Mouse (Mus musculus) midbrain, embryonic 16.5 days (tissue): ENCODE measurements around the gene Atp6v1g2. TPM values are rescaled to one million over a fixed set of nuclear protein-coding genes. Genes with fewer than 3 reads are reported as not detected.

ENCODE experiments used
- ATAC-seq: fragments of 200-750 bp; cut with Nextera tagmentation; 2 replicates; pipeline ENCODE4 v1.8.0; 2017; ENCODE audit warnings: moderate TSS enrichment
- H3K27ac ChIP-seq: fragments of 300-500 bp; sonication (generic); 2 replicates; pipeline ENCODE4 v1.5.1; 2014; ENCODE audit warnings: mild to moderate bottlenecking, low read length, mixed read lengths
- H3K27me3 ChIP-seq: fragments of 300-500 bp; sonication (generic); 2 replicates; pipeline ENCODE4 v1.6.1; 2014; ENCODE audit warnings: low read depth, low read length, mixed read lengths; ENCODE audit not compliant: control insufficient read depth, insufficient read depth
- H3K36me3 ChIP-seq: fragments of 300-500 bp; sonication (generic); 2 replicates; pipeline ENCODE4 v1.6.1; 2014; ENCODE audit warnings: mild to moderate bottlenecking, low read length, moderate library complexity, mixed read lengths; ENCODE audit not compliant: control insufficient read depth, insufficient read depth
- H3K4me1 ChIP-seq: fragments of 300-500 bp; sonication (generic); 2 replicates; pipeline ENCODE4 v1.6.1; 2014; ENCODE audit warnings: mild to moderate bottlenecking, low read length, mixed read lengths; ENCODE audit not compliant: control insufficient read depth, insufficient read depth
- H3K4me2 ChIP-seq: fragments of 300-500 bp; sonication (generic); 2 replicates; pipeline ENCODE4 v1.6.1; 2014; ENCODE audit warnings: mild to moderate bottlenecking, low read length, mixed read lengths
- H3K4me3 ChIP-seq: fragments of 300-500 bp; sonication (generic); 2 replicates; pipeline ENCODE4 v1.5.1; 2014; ENCODE audit warnings: low read depth, mild to moderate bottlenecking, low read length, moderate library complexity, mixed read lengths
- H3K9ac ChIP-seq: fragments of 300-500 bp; sonication (generic); 2 replicates; pipeline ENCODE4 v1.6.1; 2014; ENCODE audit warnings: low read depth, low read length, mixed read lengths
- H3K9me3 ChIP-seq: fragments of 300-500 bp; sonication (generic); replicated peaks from 2 replicates; pipeline ENCODE4 v1.6.1; 2014; ENCODE audit warnings: mild to moderate bottlenecking, low read length, mixed read lengths; ENCODE audit not compliant: control insufficient read depth, poor library complexity, severe bottlenecking
- WGBS: fragments of 180-500 bp; shearing (Covaris S2); extraction: QIAGEN DNeasy Blood & Tissue Kit; methylation state at CpG from one replicate; pipeline ENCODE4 v1.1.7; 2014; 5-methylcytosine and 5-hydroxymethylcytosine counted together
- polyA plus RNA-seq: library from polyadenylated mRNA; unstranded; fragments of >200 nt; fragmentation: Nextera tagmentation; extraction: Ambion mirVana; gene quantifications from 2 replicates; pipeline ENCODE4 v1.2.1, GENCODE M21; 2015

Gene Atp6v1g2
- polyA plus RNA-seq, 1 experiment from 2014 or later: 139 TPM

- H3K9ac ChIP-seq: peak overlapping the region; percentile 52
- ATAC-seq: peak; percentile 1; the same call in 1 of the 2 replicates
- peak overlapping the region; percentile 99 for H3K27ac ChIP-seq
- peaks cover 42% of the 10 kb centered on the region for H3K4me1 ChIP-seq
- peaks cover 15% of the 10 kb centered on the region for H3K36me3 ChIP-seq
- H3K27me3 ChIP-seq: no peaks in the 10 kb centered on the region
- no peaks in the 10 kb centered on the region for H3K9me3 ChIP-seq
- 26% methylated on average over 12 of the region's 12 CpGs for WGBS
- H3K4me2 ChIP-seq: peak overlapping the region; percentile 73
- peak overlapping the region; percentile 96 for H3K4me3 ChIP-seq
Measured at GRCm38 (mm10) chr17:35240384-35241304, 7.2 kb downstream of the Atp6v1g2 start.

DNA sequence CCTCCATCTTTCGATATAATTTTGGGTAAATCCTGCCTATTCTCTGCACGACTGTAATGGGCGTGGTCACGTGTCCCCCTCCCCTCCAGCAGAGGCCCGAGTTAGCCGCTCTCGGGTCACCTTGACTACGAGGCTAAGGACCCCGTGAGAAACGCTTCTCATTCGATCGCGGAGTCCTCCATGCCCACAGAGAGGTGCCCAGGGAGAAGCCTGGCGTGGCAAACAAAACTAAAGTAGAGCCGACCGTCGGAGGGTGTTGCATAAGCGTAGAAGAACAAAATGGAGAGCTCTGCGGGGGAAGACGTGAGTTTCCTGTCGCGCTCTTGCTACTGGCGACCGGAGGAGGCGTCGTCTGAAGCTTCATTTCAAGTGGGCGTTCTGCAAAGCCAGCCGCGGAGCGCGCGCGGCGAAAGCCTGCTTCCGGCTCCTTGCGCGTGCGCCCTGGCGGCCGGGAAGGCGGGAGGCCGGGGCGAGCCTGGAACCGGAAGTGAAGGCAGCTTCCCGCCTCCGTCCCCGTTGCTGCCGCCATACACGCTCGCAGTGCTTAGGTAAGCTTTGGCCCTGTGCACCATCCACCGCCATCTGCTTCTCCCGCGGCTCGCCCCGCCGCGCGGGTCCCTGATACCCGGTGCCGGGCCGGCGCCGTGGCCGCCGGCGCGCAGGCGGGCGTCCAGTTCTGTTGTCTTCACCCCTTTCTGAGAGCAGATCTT, 8.0 kb downstream of the Atp6v1g2 start, which contains the start of gene Ddx39b:
Ddx39b (plus strand) TSS at position 442 of the 710 bp plus-strand sequence.
- H3K4me3 ChIP-seq: peak within 1 kb of the TSS; percentile 96
- no peaks in the 10 kb centered on the region for H3K9me3 ChIP-seq
- H3K9ac ChIP-seq: peak within 1 kb of the TSS; percentile 100
- peak within 1 kb of the TSS; percentile 99 for H3K27ac ChIP-seq
- WGBS: under 1% methylated on average over 64 of the region's 69 CpGs
- peaks cover 42% of the 10 kb centered on the region for H3K4me1 ChIP-seq
- peak; percentile 91 for ATAC-seq
- H3K27me3 ChIP-seq: no peaks in the 10 kb centered on the region
- peak within 1 kb of the TSS; percentile 73 for H3K4me2 ChIP-seq
- H3K36me3 ChIP-seq: peaks cover 20% of the 10 kb centered on the region

- Histone ChIP-seq H3K4me3 (peak overlapping the region; percentile 96), H3K9me3 (no peaks in the 10 kb centered on the region), H3K27ac (peak overlapping the region; percentile 99), H3K36me3 (peaks cover 28% of the 10 kb centered on the region), H3K27me3 (no peaks in the 10 kb centered on the region), H3K4me1 (peaks cover 37% of the 10 kb centered on the region), H3K9ac (peak overlapping the region; percentile 100), H3K4me2 (peak overlapping the region; percentile 73)
- peak; percentile 47 for ATAC-seq
- whole genome bisulfite sequencing: under 1% methylated on average over 51 of the region's 55 CpGs
Measured at GRCm38 (mm10) chr17:35242015-35242941, 8.8 kb downstream of the Atp6v1g2 start.

GRCm38 (mm10) chr17:35243086-35243485, 9.6 kb downstream of the Atp6v1g2 start:
- ATAC-seq: no peak
- no peaks in the 10 kb centered on the region for H3K9me3 ChIP-seq
- peaks cover 34% of the 10 kb centered on the region for H3K4me1 ChIP-seq
- peak overlapping the region; percentile 73 for H3K4me2 ChIP-seq
- H3K4me3 ChIP-seq: peak overlapping the region; percentile 96
- no peaks in the 10 kb centered on the region for H3K27me3 ChIP-seq
- WGBS: under 1% methylated on average over 16 of the region's 16 CpGs
- peaks cover 35% of the 10 kb centered on the region for H3K36me3 ChIP-seq
- H3K9ac ChIP-seq: peak overlapping the region; percentile 100
- peak overlapping the region; percentile 99 for H3K27ac ChIP-seq

GRCm38 (mm10) chr17:35244999-35245398, 11.5 kb downstream of the Atp6v1g2 start:
- 63% methylated on average over 2 of the region's 2 CpGs for WGBS
- no peak overlapping the region for H3K27ac ChIP-seq
- H3K27me3 ChIP-seq: no peaks in the 10 kb centered on the region
- H3K9ac ChIP-seq: peak overlapping the region; percentile 42
- H3K9me3 ChIP-seq: no peaks in the 10 kb centered on the region
- H3K36me3 ChIP-seq: peaks cover 44% of the 10 kb centered on the region
- peak overlapping the region; percentile 73 for H3K4me2 ChIP-seq
- peak overlapping the region; percentile 8; the same call in 1 of the 2 replicates for H3K4me3 ChIP-seq
- no peak for ATAC-seq
- H3K4me1 ChIP-seq: peaks cover 33% of the 10 kb centered on the region

DNA sequence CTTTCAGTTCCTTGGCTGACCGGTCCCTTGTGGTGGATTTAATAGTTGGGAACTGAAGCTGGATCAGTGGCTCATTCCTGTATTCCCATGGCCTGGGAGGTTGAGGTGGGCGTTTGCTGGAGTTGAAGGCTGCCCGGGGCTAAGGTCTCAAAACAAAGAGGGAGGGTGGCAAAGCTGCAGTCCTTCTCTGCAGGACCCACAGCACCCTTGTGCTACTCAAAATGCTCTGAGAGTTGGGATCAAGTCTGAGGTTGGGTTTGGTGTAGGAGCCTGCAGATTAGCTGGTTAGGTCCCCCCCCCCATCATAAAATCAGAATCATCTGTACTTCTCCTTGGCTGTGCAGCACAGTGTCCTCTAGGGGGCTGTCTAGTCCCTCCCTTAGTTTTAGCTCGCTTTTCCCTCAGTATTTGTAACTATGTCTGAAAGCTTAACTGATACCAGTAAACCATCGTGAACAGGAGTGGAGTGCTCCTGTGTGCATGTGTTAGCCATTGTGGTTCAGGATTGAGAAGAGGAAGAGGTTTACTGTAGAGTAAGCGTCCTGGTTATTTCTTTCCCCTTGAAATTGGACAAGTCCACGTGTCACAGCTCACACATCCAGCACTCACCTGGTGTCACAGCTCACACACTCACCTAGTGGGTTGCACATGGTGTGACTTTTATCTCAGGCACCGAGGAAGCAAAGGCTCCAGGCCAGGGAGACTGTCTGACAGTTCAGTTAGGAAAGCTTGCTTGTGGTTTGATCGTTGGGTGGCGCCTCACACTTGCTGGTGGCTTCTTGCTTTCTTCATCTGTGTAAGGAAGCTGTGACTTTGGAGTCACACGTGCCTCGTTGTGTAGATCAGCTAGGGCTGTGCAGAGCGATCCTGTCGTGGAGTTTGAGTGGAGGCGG, 12.5 kb downstream of the Atp6v1g2 start:
- peaks cover 52% of the 10 kb centered on the region for H3K36me3 ChIP-seq
- H3K27me3 ChIP-seq: no peaks in the 10 kb centered on the region
- no peaks in the 10 kb centered on the region for H3K9me3 ChIP-seq
- H3K4me3 ChIP-seq: no peak overlapping the region; the same call in 1 of the 2 replicates
- peaks cover 23% of the 10 kb centered on the region for H3K4me1 ChIP-seq
- no peak overlapping the region for H3K9ac ChIP-seq
- peak overlapping the region; percentile 73; the same call in 1 of the 2 replicates for H3K4me2 ChIP-seq
- no peak overlapping the region for H3K27ac ChIP-seq
- no peak for ATAC-seq
- 79% methylated on average over 15 of the region's 15 CpGs for WGBS

DNA sequence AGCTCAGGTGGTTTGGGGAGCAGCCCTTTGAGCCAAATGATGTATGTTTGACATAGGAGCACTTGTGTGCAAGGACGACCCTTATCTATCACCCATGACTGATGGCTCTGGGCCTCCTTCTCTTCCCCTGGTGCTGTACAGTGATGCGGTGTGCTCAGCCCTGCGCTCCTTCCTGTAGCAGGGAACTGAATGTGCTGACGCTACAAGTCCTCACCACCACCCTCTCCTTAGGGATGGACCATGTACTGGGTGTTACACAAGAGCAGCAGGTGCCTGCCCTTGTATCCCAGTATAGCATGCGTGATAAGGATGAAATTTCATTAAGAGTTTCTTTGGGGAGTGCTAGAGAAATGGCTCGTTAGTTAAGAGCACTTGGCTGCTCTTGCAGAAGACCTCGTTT, 13.7 kb downstream of the Atp6v1g2 start:
- no peaks in the 10 kb centered on the region for H3K27me3 ChIP-seq
- WGBS: 84% methylated on average over 7 of the region's 7 CpGs

More for the DNA sequence above, 13.7 kb downstream of the Atp6v1g2 start:
- ATAC-seq: no peak
- Histone ChIP-seq H3K9me3 (no peaks in the 10 kb centered on the region), H3K4me3 (no peak overlapping the region), H3K9ac (no peak overlapping the region), H3K4me1 (peaks cover 23% of the 10 kb centered on the region), H3K27ac (no peak overlapping the region), H3K4me2 (no peak overlapping the region), H3K36me3 (peaks cover 57% of the 10 kb centered on the region)
